Mouse (Mus musculus) frontal cortex, postnatal 36 days (tissue): ENCODE measurements around the gene Tnip2.
A peak's percentile ranks its signal among the peaks of the same experiment; 100 is the strongest.

Source experiments
- DNase-seq, 2 experiments: peaks; one replicate each; pipeline ENCODE4 v3.0.0; 2022; ENCODE audit warnings: low spot score in 2 of 2

Tnip2 gene

DNA sequence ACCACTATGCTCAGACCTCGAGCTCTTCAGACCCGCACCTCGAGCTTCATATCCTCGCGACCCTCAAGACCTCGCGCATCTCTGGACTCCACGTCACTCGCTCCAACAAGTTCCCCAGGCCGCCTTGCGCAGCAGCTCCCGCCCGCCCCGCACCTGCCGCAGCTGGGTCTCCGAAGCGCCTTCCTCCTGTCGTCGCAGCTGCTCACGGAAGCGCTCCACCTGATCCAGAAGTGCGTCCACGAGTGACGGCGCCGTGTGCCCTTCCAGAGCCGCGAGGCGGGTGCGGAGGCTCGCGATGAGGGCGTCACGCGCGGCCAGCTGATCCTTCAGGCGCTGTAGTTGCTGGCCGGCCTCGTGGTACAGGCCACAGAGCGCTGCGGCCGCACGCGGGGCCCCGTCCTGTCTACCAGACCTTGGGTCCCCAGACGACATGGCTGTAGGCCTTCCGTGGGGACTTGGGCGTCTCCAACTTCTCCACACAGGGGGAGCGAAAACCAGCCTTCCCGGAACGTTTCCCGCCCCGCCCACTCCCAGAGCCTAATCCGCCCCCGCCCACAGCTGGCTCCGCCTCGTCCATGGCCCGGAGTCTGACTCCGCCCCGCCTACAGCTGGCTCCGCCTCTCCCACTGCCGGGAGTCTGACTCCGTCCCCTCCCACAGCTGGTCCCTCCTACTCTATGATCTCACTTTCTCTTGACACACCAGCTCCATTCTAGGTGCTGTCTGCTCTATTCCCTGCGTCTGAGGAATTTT lies at the start of gene Tnip2:
Tnip2 (minus strand) TSS at position 526 of the 752 bp plus-strand sequence.
- DNase-seq: peak; percentile 88 to 91

DNA sequence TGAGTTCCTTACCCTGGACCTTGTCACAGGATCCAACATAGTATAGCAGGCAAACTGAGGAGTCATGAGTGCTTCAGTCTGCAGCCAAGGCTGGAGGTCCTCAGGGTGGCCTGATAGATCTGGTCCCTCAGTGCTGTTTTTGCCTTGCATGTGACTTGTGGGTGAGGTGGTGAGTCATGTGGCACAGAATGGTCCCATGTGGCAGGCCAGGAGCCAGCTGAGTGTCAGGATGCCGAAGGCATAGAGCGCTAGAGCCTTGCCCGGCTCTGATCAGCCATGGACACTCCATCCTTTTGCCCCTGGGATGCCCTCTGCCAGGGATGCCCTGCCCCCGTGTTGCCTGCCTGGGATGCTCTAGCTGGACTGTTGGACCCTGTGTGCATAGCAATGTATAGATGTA lies 38.0 kb upstream of the Tnip2 start:
- no peak for DNase-seq

DNA sequence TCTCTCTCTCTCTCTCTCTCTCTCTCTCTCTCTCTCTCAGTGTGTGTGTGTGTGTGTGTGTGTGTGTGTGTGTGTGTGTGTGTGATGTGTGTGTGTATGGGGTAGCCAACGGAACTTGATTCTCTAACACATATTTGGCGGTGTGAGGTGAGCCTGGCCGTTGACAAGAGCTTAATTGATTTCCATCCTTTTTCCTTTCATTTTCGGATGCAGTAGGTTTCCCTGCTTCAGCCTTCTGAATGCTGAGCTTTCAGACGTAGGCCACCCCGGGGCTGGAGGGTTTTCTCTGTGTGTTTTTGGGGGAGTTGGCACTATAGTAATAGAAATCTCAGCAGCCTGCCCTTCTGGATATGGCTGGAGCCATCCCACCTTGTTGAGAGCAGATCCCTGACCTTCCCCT lies 36.5 kb upstream of the Tnip2 start:
- DNase-seq: no peak

DNA sequence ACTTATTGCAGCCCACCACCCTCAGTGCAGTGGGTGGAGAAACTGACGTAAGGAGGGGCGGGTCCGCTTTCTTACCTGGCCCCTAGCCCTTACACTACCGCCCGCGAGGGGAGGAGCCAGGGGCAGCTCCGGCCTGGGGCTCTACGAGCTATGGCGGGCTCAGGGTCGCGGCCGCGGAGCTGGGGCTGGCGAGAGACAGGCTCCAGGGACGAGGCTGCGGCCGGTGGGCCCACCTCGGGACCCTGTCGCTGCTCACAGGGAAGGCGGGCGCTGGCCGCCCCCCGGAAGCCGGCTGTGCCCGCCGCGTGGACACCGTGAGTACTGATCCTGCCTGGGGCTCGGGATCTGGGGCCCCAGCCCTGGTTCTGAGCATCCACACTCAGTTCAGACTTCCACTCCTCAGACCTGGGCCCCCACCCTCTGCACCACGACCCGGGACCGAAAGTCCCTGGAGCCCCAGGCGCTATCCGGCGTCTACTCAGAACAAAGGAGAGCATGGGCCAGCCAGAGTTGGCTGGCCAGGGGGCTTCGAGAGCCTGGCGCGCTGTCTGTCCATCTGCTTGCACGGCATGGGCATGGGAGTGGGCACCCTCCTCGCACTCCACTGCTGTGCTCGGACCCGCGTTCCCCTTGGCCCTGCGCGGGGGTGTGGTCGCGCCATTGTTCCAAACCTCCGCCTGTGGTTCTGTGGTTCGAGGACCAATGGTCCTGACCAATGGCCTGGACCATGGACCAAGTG lies 35.9 kb upstream of the Tnip2 start:
- no peak for DNase-seq

DNA sequence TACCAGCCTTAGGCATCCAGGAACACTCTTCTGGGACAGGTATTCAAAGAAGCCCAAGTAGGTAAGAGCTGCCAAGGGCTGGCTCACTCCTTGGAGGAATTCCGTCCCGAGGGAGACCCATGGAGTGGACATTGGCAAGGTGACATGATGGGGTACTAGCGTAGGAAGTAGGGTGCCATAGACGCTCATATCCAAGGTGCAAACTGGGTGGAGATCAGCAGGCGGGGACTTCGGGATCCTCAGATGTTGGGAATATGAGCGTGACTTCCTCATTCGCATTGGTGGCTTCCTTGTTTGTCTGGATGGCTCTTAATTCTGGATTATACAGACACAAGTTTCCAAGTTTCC lies 35.3 kb upstream of the Tnip2 start:
- no peak for DNase-seq

DNA sequence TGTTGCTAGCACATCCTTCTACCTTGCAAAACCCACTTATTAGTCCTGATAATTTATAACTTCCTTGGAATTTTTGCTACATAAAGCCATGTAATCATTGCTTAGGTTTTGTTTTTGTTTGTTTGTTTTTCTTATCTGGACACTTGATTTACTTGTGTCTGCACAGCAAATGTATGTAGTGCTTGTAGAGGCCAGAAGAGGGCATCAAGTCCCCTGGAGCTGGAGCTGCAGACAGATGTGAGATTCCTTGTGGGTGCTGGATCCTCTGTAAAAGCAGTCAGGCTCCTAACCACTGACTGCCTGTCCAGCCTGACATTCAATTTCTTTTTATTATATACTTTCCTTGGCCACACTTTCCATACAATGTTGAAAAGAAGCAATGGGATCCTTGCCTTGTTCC lies 33.6 kb upstream of the Tnip2 start:
- DNase-seq: no peak

DNA sequence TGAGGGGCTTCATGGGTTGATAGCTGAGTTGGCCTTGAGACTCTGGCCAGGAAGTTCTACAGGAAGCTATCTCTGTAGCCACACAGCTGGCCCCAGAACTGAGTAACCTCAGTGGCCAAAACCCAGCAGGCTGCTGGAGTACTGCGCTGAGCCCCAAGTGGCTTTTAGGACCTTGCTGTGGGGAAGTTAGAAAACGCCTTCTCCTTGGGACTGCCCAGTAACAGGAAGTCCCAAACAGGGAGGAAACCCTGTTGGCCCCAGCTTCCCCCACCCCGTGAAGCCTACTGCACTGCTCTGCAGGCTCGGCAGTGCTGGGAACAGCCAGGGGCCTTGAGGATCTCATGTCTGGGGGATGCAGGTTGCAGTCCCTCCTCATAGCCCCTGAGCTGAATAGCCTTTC lies 29.3 kb upstream of the Tnip2 start:
- no peak for DNase-seq

DNA sequence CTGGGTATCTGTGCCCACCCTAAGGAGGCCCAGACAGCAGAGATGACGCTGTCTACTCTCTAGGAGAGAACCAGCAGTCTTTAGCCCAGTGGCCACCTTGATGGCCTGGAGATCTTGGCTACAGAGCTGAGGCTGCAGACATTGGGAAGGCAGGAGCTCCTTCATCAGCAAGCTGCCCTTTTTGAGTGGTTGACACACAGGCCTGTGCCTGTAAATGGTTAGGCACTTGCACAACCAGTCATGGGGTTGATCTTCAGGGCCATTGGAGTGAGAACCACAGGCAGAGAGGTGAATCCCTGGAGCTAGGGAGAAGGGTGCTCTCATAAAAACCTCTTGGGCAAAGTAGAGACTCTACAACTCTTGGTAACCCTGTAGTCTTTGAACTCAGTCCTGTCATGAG lies 28.4 kb upstream of the Tnip2 start:
- no peak for DNase-seq

DNA sequence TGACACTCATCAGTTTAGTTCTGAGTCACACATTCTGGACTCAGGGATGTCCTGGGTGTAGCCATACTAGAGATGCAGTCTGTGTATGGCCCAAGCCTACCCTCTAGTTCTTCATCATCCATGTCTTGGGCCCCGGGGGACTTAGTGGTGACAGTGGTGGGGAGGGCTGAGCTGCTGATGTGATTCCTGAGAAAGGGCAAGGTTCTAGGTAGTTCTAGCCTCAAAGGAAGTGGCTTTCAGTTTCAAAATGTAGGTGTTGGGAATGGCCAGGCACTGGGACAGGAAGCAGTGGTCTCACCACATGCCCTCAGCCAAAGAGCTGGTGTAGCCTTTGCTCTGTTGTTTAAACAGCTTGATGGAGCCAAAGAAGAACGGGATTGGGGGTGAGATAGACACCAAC lies 25.3 kb upstream of the Tnip2 start:
- no peak for DNase-seq

DNA sequence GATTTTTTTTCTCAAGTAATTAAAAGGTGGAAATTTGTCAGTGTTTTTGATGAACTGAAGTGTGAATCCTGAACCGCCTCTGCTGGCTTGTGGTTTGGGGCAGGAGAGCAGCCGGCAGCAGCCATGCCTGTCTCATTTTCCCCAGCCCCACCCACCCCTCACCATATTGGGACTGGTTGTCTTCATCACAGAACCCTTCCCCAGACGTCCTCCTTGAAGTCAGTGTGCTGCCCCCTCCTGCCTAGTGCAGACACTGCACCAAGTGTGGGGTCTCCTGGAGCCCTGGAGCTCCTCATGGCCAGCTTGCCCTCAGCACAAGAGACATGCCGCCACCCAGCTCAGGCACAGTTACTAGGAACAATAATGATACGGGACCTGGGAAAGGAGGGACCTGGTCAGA lies 24.7 kb upstream of the Tnip2 start:
- DNase-seq: no peak

DNA sequence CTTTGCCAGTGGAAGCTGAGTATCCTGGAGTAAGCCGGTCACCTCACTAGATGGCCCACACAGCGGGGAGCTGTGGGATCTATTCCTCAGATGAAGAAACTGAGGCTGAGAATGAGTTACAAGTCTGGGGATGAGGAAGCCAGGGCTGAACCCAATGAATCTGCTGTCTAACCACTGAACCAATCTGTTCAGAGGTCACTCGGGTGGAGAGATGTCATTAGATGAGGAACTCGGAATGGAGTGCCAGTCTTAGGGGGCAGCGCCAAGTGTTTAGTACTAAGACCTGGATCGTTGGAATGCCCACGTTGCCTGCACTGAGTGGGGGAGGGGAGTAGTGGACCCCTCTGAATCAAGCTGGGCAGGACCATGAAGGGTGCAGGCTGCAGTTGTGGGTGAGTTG lies 24.3 kb upstream of the Tnip2 start:
- no peak for DNase-seq

DNA sequence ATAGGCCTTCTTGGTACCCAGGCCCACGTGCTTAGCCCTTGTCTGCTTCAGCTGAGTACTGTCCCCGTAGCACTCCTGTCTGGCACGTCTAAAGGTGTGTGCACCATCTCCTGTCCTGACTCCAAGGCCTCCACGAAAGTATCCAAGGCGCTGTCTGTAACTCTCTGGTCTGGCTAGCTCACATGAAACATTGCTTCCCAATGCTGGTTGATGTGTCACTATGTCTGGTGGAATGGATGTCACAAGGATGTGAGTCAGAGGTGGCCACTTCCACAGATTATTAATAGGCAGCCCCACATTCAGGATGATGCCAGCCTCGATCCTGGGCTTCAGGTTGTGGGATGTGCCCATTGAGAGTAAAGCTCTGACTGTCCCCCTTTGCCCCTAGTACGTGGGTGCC lies 22.0 kb upstream of the Tnip2 start:
- no peak for DNase-seq

DNA sequence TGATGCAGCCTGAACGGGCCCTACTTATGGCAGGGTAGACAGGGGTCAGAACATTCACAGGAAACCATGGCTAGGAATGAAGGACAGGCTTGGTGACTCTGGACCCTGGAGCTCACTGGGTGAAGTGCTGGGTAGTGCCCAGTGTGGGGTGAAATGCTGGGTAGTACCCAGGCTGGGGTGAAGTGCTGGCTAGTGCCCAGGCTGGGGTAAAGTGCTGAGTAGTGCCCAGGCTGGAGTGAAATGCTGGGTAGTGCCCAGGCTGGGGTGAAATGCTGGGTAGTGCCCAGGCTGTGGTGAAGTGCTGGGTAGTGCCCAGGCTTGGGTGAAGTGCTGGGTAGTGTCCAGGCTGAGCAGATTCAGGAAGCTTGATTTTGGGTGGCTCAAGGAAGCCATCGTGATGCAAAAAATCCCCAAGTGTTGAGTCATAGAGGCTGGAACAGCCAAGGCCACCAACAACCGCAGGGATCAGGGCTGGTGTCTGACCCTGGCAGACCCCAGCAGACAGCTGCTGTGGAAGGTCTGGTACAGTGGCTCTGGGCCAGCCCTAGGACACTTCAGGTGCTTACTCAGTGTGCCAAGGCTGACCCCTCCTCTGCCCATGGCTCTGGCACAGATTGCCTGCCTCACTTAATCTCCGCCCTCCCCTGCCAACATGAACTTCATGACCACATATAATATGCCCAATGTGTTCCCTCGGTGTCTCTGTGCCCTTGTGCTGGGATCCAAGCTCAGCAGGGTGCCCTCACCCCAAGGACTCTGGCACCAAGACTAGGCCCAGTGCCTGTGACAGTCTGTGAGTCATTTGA lies 21.2 kb upstream of the Tnip2 start:
- no peak for DNase-seq

DNA sequence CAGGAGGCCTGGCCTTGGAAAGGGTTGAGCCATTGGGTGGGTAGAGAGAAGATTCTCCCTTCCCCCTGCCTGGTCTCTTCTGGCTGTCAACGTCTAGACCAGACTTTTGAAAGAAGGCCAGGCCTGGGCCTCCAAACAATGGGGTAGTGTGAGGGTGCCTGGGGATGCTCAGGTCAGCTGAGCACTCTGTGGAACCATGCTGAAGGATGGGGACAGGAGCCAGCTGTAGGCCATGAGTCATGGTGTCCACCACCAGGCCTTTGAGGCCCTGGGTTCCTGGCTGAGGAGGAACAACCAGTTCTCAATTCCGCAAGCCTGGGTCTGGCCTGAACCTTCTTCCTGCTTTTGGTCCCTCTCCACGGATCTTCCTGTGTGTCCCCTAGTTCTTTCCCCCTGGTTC lies 20.0 kb upstream of the Tnip2 start:
- DNase-seq: peak in 1 of 2 experiments; percentile 23

DNA sequence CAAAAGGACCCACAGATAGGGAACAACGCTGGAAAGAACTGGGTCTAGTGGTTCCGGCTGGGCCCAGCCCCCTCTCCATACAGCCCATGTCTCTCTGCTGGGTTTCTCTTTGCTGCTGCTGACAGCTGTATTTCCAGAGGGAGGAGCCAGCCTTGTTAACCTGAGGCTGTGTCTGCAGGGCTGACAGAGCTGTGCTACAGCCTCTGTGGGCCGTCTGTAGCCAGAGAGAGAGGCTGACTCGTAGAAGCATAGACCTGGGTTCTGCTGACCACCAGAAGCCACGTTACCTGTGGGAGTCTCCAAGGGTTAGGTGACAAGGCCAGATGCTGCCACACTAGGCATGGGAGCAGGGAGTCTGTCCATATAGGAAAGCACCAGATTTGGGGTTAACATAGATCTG lies 19.3 kb upstream of the Tnip2 start:
- DNase-seq: no peak

DNA sequence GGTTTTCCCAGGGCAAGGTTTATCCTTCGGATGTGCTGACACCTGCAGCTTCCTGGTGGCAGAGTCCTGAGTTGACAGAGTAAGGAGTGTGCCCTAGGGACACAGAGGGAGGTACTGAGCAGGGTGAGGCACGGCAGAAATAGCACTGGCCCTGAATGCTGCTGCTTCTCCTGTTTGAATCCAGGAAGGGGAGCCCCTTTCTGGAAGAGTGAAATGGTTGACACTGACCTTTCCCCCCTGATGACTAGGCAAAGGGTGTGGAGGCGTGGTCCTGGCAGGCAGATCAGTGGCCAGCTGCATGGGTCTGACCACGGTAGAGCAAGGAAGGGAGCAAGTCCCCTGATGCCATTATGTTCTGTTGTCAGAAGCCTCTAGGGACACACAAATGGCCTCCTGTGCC lies 16.9 kb upstream of the Tnip2 start:
- no peak for DNase-seq

DNA sequence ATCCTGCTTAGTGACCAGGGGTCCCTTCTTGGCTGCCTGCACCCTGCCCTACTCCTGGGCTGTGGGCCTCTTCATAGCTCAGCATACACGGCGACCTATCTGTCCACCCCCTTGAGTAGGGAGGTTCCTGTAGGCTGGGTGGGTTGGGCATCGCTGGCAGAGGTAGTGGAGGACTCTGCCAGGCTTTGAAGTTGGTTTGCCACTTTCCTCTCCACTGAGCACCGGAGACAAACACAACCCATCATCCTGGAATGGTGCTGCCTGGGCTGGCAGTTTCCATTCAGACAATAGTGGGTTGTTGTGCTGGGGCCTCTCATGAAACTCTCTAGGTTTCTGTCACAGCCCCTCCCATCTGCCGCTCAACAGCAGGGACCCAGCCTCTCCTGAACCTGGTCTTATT lies 16.3 kb upstream of the Tnip2 start:
- DNase-seq: no peak

DNA sequence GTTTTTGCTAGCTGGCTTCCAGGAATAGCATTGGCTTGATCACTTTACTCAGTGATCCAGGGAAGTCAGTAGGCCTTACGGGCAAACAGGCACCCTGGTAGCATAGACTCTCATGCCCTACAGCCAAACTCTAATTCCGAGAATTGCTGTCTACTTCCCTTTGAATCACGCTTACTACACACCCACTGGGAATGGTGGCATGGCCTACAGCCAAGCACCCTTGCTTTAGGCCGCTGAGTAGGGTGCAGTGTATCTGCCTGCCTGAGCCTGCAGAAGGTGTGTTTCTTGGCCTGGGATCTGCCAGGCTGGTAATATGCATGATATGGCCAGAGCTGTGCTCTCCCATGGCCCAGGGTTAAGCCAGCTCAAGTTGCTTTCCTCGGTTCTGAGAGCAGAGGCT lies 14.9 kb upstream of the Tnip2 start:
- no peak for DNase-seq

DNA sequence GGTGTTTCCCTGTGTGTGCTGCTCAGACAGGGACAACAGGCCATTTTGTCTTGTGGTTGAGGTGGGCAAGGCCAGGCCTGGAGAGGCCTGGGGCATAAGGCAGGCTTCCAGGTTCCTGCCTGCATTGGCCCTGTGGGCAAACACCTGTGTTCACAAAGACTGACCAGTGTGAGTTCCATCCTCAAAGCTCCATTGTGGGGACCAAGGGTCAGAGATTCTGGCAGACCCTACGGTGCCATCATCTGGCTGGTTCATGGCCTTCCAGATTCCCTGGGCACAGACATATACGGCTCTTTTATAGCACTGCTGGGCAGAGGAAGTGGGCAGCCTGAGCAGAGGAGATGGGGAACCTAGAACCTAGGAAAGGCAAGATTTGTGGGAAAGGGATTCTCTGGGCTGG lies 13.6 kb upstream of the Tnip2 start:
- DNase-seq: no peak

DNA sequence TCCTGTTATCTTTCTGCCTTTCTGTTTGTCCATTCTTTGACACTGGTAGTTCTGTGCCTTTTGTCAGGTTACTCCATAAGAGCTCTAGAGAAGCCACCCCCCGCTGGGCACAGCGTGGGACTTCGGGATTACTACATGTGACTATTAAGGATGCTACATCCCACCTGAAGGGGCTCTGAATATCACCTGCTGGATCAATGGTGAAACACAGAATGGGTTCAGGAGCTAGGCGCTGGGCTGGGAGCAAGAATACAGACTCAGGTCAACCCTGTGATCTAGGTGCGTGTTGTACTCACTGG lies 12.6 kb upstream of the Tnip2 start:
- DNase-seq: no peak

DNA sequence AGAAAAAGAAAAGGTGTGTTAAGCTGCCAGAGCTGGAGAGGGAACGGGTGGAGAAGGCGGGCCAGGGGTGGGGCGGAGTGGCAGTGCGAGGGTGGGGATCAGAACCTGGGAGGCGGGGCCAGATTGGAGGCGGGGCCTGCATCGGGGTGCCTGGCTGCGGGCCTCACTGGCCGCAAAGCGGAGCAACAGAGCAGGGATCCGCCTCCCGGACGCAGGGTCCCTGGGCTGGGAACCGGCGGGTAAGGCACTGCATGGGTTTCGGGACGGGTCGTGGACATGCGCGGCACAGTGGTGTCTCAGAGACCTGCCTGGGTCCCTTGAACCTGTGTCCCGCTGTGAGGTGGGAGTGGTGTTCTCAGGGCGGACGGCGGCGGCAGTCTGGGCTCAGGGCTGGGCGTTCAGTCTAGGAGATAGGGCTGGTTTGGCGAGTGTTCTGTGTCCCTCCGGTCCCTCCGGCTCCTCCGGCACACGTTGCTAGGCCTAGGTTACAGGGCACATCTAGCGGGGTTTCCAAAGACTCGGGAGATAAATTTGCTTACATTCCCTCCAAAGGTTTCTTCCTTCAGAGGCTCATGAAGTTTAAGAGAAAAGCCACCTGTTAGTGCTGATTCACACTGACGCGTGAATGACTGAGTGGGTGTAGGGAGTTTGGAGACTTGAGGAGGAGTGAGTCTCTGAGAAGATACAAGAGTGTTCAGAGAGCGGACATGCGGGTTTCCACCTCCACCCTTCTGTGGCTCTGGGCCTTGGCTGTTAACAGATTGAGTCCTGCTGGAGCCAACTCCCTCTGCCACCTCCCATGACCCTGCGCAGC lies 12.1 kb upstream of the Tnip2 start, which contains the start of gene Sh3bp2:
Sh3bp2 (plus strand) TSS at position 176 of the 814 bp plus-strand sequence.
- peak; percentile 73 to 80 for DNase-seq

DNA sequence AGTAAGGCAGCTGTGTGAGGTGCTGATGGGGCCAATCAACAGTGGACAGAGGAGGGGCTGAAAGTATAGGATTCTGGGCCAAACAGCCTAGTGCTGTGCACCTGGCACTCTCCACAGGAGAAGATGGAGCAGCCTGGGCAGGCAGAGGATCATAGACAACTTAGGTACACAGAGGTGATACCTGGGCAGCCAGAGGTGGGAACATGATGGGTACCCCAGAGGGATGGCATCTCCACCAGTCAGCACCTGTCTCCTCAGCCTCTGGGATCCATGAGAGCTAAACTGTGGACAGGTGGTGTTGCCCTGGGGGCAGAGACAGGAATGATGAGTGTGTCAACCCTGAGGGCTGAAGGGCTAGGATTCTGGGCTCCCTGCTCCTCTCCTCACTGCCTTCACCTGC lies 10.7 kb upstream of the Tnip2 start:
- DNase-seq: no peak
